Mouse (Mus musculus) cerebellum, adult 2 months (tissue): Measurements from ENCODE around the gene Mymk.

Experiments
- CTCF ChIP-seq: fragments of 200-500 bp; IDR thresholded peaks from 2 replicates; pipeline ENCODE4 v1.5.1; 2011; ENCODE audit warnings: low read depth, mild to moderate bottlenecking, control low read depth, low read length, moderate library complexity, borderline replicate concordance; ENCODE audit not compliant: insufficient read depth
- POLR2A ChIP-seq: fragments of 200-500 bp; IDR thresholded peaks from 2 replicates; pipeline ENCODE4 v1.6.1; 2011; ENCODE audit warnings: low read length, control low read depth, borderline replicate concordance; ENCODE audit not compliant: insufficient read depth

DNA sequence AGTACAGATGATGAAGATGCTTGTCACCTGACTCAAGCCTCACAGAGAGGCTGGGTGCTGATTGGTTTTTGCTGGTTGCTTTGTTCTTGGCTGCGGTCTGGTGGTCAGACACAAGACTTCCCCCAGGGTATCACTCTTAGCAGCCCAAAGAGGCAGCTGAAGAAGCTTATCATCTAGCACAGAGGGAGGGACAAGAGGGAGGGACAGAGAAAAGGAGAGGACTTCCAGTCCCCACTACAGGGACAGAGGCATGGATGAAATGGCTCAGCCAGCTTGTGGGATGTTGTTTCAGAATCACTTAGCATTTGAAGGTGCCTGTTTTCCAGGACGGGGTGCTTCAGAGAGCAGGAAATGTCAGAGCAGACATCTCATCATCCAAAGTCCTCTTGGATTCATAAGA, 6.3 kb upstream of the Mymk start:
- TF ChIP-seq POLR2A (no peak), CTCF (no peak)
